Mouse (Mus musculus) hematopoietic stem cell, adult 5-6 weeks (primary cell): ENCODE measurements at regions not wholly inside any gene's neighbourhood (a gene's known extent, or its start where the extent isn't known, plus 50 kb on each side); places are given as distances from the start of the nearest gene placed in this dataset.

Experiments used
- ATAC-seq, 2 experiments: fragments of 125-278 bp in 1 of 2; replicated peaks in 1 of 2; 2 replicates each; pipeline ENCODE4 v1.8.0; 2016 to 2017; ENCODE audit warnings: inconsistent platforms in 2 of 2, mild to moderate bottlenecking in 2 of 2, moderate number of reproducible peaks in 2 of 2, low read depth in 1 of 2, moderate TSS enrichment in 1 of 2; ENCODE audit not compliant: low FRiP score in 2 of 2, poor library complexity in 2 of 2, severe bottlenecking in 2 of 2, insufficient read depth in 1 of 2, low TSS enrichment in 1 of 2

DNA sequence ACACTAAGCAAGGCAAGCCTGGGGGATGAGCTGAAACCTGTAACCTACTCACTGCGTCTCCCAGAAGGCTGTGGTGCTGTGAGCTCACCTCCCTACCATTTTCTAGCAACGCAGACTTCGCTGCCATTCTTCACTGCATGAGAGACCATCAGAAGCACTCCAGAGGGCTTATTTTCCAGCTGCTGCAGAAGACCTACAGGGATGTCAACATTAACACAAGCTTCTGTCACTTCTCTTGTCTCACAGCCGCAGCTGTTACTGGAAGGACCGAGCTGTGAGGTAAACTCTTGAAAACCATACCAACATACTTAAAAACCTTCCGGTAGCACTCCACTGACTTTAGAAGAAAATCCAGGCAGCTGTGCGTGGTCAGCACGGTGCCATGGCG, 54.3 kb upstream of the Mycn start:
- ATAC-seq: no peak

DNA sequence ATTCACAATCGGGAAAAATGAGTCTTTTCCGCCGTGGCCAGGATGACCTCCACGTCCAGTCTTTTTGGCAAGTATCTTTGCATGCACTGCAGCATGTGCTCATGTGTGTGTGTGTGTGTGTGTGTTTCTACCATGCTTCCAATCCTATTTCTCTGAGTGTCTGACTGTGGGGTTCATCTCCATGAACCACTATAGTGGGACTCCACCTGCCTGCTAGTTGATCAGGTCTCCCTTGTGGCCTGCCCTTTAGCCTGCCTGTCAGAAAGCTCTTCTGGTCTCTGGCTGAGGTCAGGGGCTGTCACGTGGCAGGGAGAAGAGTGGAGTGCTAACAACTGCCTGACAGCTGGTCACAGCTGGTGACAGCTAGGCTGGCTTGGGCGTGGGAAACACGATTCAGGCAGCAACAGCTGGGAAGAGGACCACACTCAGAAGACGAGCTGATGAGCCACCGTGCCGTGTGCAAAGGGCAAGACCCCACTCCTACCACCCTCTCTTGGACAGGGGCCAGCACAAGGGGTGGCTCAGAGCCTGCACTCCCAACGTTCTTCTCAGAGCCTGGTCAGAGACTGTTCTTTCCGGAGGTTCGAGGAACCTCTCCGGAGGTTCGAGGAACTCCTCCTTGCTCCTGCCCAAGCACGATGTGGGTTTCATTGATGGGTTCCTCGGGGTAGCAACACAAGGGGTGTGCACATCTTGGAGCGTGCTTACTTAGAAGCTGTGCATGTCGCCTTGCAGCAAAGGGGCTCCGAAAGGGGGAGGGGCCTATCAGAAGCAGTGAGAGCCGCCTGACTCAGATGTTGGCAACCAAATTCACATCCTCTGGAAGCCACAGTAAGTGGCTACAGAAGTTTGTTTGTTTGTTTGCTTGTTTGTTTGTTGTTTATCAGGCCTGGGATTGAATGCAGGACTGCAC, 53.6 kb upstream of the Mycn start:
- ATAC-seq: no peak

DNA sequence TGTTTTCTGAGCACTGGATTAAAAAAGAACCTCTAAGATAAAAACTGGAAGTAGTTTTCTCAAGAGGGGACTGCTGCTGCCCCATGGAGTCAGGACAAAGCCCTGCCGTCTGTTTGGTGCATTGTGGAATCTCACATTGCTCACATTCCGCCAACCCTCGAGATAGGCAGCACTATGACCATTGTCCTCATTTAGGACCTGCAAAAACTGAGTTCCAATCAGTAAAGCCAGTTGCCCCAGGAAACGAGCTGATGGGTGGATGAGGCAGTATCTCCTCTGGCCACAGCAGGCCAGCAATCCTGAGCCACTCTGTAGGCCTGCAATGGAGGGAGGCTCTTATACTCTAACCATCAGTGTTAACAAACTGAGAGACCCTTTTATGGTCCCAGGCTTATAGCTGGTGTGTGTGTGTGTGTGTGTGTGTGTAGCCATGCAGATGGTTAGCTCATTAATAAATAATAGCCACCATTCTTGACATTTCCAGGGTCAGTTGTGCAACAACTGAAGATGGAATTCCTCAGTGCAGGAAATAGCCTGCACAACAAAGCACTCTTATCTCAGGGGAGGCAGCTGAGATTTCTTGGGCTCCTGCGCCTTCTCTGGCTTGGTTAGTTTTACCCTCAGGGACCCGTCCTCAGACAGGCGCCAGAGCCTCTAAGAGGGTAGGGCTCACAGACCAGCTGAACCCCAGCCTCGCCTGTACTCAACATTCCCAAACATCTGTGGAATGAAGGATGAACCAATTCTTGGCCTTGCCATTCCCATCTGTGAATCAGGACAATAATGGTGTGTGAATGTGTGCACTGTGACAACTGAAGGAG, 52.4 kb upstream of the Mycn start:
- ATAC-seq: no peak
